Mouse (Mus musculus) B cell, adult (primary cell): ENCODE measurements around the gene Lexm. TPM values are rescaled to one million over a fixed set of nuclear protein-coding genes. Genes with fewer than 3 reads are reported as not detected.

Experiments used
- total RNA-seq: library from RNA; stranded (reverse); gene quantifications from 4 replicates; pipeline ENCODE4 v1.2.4, GENCODE M21; 2023; ENCODE audit not compliant: inconsistent age

The Lexm gene
- not detected in 4 replicates for total RNA-seq

GRCm38 (mm10) chr4:106617056-106617455 lies at the start of gene Lexm:
Lexm (minus strand) TSS chr4:106617241.

GRCm38 (mm10) chr4:106650833-106651527 lies 33.9 kb upstream of the Lexm start, which contains the start of gene Pars2:
Pars2 (plus strand) TSS chr4:106651069.

GRCm38 (mm10) chr4:106622030-106622493 lies 5.0 kb upstream of the Lexm start, which contains the start of gene Ttc22:
Ttc22 (plus strand) TSS chr4:106622432.

GRCm38 (mm10) chr4:106560846-106561781 lies 55.9 kb downstream of the Lexm start, which contains the start of gene Dhcr24:
Dhcr24 (plus strand) TSS chr4:106561038.

Other genes starting within 250 kb of the Lexm start
- gene Pcsk9, start 152.9 kb downstream of the Lexm start, total RNA-seq = not detected in 4 replicates
- not detected in 4 replicates for gene Bsnd, start 125.0 kb downstream of the Lexm start, total RNA-seq
- 3.1 to 4.6 TPM (median 4.1 TPM) in 4 replicates for gene Dhcr24, start 56.2 kb downstream of the Lexm start, total RNA-seq
- not detected in 4 replicates for gene Ttc22, start 5.2 kb upstream of the Lexm start, total RNA-seq
- gene Pars2, start 33.8 kb upstream of the Lexm start, total RNA-seq = 3.3 to 5.2 TPM (median 4.2 TPM) in 4 replicates
- 37.3 to 46.4 TPM (median 41.6 TPM) in 4 replicates for gene Ttc4, start 61.7 kb upstream of the Lexm start, total RNA-seq
- gene Mroh7, start 113.7 kb upstream of the Lexm start, total RNA-seq = not detected in 4 replicates
- gene Fam151a, start 116.6 kb upstream of the Lexm start, total RNA-seq = 0.29 TPM in 1 of 4 replicates, not detected in the others
- gene Acot11, start 187.8 kb upstream of the Lexm start, total RNA-seq = 2.1 to 3.8 TPM (median 2.9 TPM) in 4 replicates